Mouse (Mus musculus) liver, embryonic 14.5 days (tissue): ENCODE measurements around the gene Col4a1. TPM values are rescaled to one million over a fixed set of nuclear protein-coding genes. Genes with fewer than 3 reads are reported as not detected.

ENCODE experiments used
- ATAC-seq: fragments of 200-750 bp; cut with Nextera tagmentation; 2 replicates; pipeline ENCODE4 v1.8.0; 2017; ENCODE audit warnings: moderate number of reproducible peaks, mild to moderate bottlenecking, moderate library complexity; ENCODE audit not compliant: insufficient read depth
- DNase-seq, 3 experiments: peaks; one replicate each; pipeline ENCODE4 v3.0.0-alpha.2; 2012 to 2013; ENCODE audit warnings: low read depth in 3 of 3, low spot score in 3 of 3
- H3K27ac ChIP-seq: fragments of 300-500 bp; sonication (generic); 2 replicates; pipeline ENCODE4 v1.5.1; 2014; ENCODE audit warnings: moderate library complexity, mild to moderate bottlenecking, control low read depth, inconsistent platforms
- H3K27me3 ChIP-seq: fragments of 300-500 bp; sonication (generic); 2 replicates; pipeline ENCODE4 v1.6.1; 2014; ENCODE audit warnings: mild to moderate bottlenecking, low read length, moderate library complexity; ENCODE audit not compliant: control insufficient read depth, insufficient read depth
- H3K36me3 ChIP-seq: fragments of 300-500 bp; sonication (generic); replicated peaks from 2 replicates; pipeline ENCODE4 v1.6.1; 2014; ENCODE audit warnings: low read depth; ENCODE audit not compliant: control insufficient read depth, insufficient read depth
- H3K4me1 ChIP-seq, 2 experiments: fragments of 200-500 bp in 1 of 2; fragments of 300-500 bp in 1 of 2; sonication (generic) in 1 of 2; replicated peaks; 2 replicates each; pipeline ENCODE4 v1.6.1; 2012 to 2014; ENCODE audit warnings: antibody characterized with exemption in 1 of 2, inconsistent platforms in 1 of 2, low read length in 1 of 2; ENCODE audit not compliant: control insufficient read depth in 2 of 2, insufficient read depth in 2 of 2
- H3K4me2 ChIP-seq: fragments of 300-500 bp; sonication (generic); 2 replicates; pipeline ENCODE4 v1.6.1; 2014; ENCODE audit warnings: low read depth, mild to moderate bottlenecking, control low read depth, moderate library complexity
- H3K4me3 ChIP-seq, 2 experiments: fragments of 200-500 bp in 1 of 2; fragments of 300-500 bp in 1 of 2; sonication (generic) in 1 of 2; 2 replicates each; pipeline ENCODE4 v1.5.1; 2012 to 2014; ENCODE audit warnings: low read depth in 2 of 2, low read length in 2 of 2, mild to moderate bottlenecking in 2 of 2, control low read depth in 1 of 2, inconsistent platforms in 1 of 2, moderate library complexity in 1 of 2; ENCODE audit not compliant: insufficient read depth in 1 of 2
- H3K9ac ChIP-seq: fragments of 300-500 bp; sonication (generic); replicated peaks from 2 replicates; pipeline ENCODE4 v1.6.1; 2014; ENCODE audit warnings: mild to moderate bottlenecking, control low read depth, moderate library complexity
- H3K9me3 ChIP-seq: fragments of 300-500 bp; sonication (generic); 2 replicates; pipeline ENCODE4 v1.6.1; 2016; ENCODE audit warnings: low read length, mixed read lengths; ENCODE audit not compliant: control insufficient read depth
- CTCF ChIP-seq: IDR thresholded peaks from 2 replicates; pipeline ENCODE4 v1.5.1; 2016; ENCODE audit warnings: antibody characterized with exemption, low read depth, control low read depth
- EP300 ChIP-seq: IDR thresholded peaks from 2 replicates; pipeline ENCODE4 v1.6.1; 2016; ENCODE audit warnings: antibody characterized with exemption, low read depth
- WGBS: fragments of 180-500 bp; shearing (Covaris S2); extraction: QIAGEN DNeasy Blood & Tissue Kit; methylation state at CpG from one replicate; pipeline ENCODE4 v1.1.7; 2014; ENCODE audit not compliant: insufficient replicate concordance; 5-methylcytosine and 5-hydroxymethylcytosine counted together
- polyA plus RNA-seq, 2 experiments: library from polyadenylated mRNA; depleted of rRNA in 1 of 2; stranded (reverse) in 1 of 2; unstranded in 1 of 2; fragments of >200 nt; fragmentation: Nextera tagmentation in 1 of 2; extraction: Ambion mirVana in 1 of 2; gene quantifications; 2 replicates each; pipeline versions ENCODE4 v1.2.1 to v1.2.3; 2012 to 2014

Col4a1 gene
- polyA plus RNA-seq, 2 experiments = 13.5 to 16.3 TPM

GRCm38 (mm10) chr8:11181420-11182147 is 131.0 kb downstream of the Col4a1 start:
- H3K36me3 ChIP-seq = no peaks in the 10 kb centered on the region
- no peak overlapping the region for H3K9ac ChIP-seq
- H3K4me2 ChIP-seq = no peak overlapping the region
- H3K9me3 ChIP-seq = no peaks in the 10 kb centered on the region
- H3K27ac ChIP-seq = no peak overlapping the region
- WGBS = 46% methylated on average over 11 of the region's 11 CpGs
- TF ChIP-seq EP300 = no peak
- TF ChIP-seq CTCF = no peak
- no peak overlapping the region for H3K4me3 ChIP-seq
- DNase-seq (no peak), ATAC-seq (no peak)
- H3K27me3 ChIP-seq = no peaks in the 10 kb centered on the region
- no peaks in the 10 kb centered on the region; a peak in 1 of 4 replicates for H3K4me1 ChIP-seq

- no peaks in the 10 kb centered on the region for H3K36me3 ChIP-seq
- H3K27ac ChIP-seq = no peak overlapping the region
- TF ChIP-seq EP300 (no peak), CTCF (no peak)
- H3K4me3 ChIP-seq = no peak overlapping the region
- ATAC-seq (no peak), DNase-seq (no peak)
- H3K4me1 ChIP-seq = no peaks in the 10 kb centered on the region; a peak in 1 of 4 replicates
- H3K9ac ChIP-seq = no peak overlapping the region
- 33% methylated on average over 3 of the region's 3 CpGs for WGBS
- H3K9me3 ChIP-seq = no peaks in the 10 kb centered on the region
- H3K27me3 ChIP-seq = no peaks in the 10 kb centered on the region
- H3K4me2 ChIP-seq = no peak overlapping the region
These were observed 132.8 kb downstream of the Col4a1 start for GRCm38 (mm10) chr8:11179869-11180268.

- TF ChIP-seq CTCF = no peak
- TF ChIP-seq EP300 = no peak
- H3K4me3 ChIP-seq = no peak overlapping the region
- no peak overlapping the region for H3K27ac ChIP-seq
- ATAC-seq (no peak), DNase-seq (no peak)
- no peak overlapping the region for H3K9ac ChIP-seq
- H3K9me3 ChIP-seq = no peaks in the 10 kb centered on the region
- no peaks in the 10 kb centered on the region for H3K36me3 ChIP-seq
- WGBS = 61% methylated on average over 7 of the region's 7 CpGs
- H3K27me3 ChIP-seq = no peaks in the 10 kb centered on the region
- no peak overlapping the region for H3K4me2 ChIP-seq
- no peaks in the 10 kb centered on the region; a peak in 1 of 4 replicates for H3K4me1 ChIP-seq
These were observed 136.2 kb downstream of the Col4a1 start for GRCm38 (mm10) chr8:11176393-11176792.

DNA sequence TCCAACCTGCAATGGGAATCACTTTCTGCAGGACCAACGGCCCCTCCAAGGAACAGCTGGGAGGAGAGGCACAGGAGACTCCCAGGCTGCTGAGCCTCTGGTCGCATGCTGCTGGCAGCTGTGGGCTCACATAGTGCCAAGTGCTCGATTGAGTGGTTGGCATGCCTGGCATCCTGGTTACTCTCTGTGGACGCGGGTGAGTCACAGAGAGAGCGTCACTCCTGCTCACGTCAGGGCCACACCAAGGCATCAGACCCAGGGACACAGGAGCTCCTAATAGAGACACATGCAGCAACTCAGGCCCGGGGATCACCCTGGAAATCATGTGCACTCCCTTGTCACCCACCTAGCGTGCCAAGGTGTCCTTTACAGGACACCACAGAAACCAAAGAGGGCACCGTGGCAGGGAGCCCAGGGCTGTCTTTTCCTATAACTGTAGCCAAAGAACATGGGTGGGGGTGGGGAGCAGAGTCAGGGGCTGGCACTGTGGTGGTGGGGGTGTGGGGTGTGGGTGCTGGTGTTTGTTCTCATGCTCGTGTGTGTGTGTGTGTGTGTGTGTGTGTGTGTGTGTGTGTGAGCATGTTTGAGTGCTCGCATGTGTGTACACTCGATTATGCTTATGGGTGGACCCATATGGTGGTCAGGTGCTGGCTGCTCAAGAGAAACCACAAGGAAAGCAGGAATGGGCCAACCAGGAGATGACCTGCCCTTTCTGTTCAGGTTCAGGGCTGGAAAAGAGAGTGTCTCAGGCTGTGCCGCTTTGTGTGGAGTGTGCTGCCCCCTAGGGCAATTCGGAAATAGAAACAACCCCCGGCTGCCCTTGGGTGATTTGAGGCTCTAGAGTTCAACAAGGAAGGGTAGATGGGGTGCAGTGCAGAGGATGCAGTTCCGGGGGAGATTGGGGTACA is 139.1 kb downstream of the Col4a1 start:
- DNase-seq = no peak
- H3K4me2 ChIP-seq = no peak overlapping the region
- no peak overlapping the region for H3K27ac ChIP-seq
- ATAC-seq = no peak
- H3K36me3 ChIP-seq = no peaks in the 10 kb centered on the region
- no peaks in the 10 kb centered on the region for H3K27me3 ChIP-seq
- WGBS = 48% methylated on average over 17 of the region's 17 CpGs
- H3K4me1 ChIP-seq = 0 out of 4 replicates have a peak, but pooled peaks cover 0 to 2% of the 10 kb centered on the region in 2 experiments
- H3K4me3 ChIP-seq = no peak overlapping the region
- H3K9me3 ChIP-seq = no peaks in the 10 kb centered on the region
- H3K9ac ChIP-seq = no peak overlapping the region
- no peak for TF ChIP-seq EP300
- TF ChIP-seq CTCF = peak; percentile 64

- no peak overlapping the region for H3K27ac ChIP-seq
- H3K4me2 ChIP-seq = no peak overlapping the region
- H3K27me3 ChIP-seq = no peaks in the 10 kb centered on the region
- no peak overlapping the region for H3K4me3 ChIP-seq
- no peaks in the 10 kb centered on the region for H3K36me3 ChIP-seq
- H3K4me1 ChIP-seq = 0 out of 4 replicates have a peak, but pooled peaks cover 0 to 2% of the 10 kb centered on the region in 2 experiments
- TF ChIP-seq EP300 = no peak
- no peak for TF ChIP-seq CTCF
- H3K9me3 ChIP-seq = no peaks in the 10 kb centered on the region
- WGBS = 55% methylated on average over 7 of the region's 7 CpGs
- ATAC-seq = no peak
- DNase-seq = no peak
- no peak overlapping the region for H3K9ac ChIP-seq
These were observed 141.1 kb downstream of the Col4a1 start for GRCm38 (mm10) chr8:11171526-11171925.
